Mouse (Mus musculus): Measurements from ENCODE around the gene Stn1. TPM values are rescaled to one million over a fixed set of nuclear protein-coding genes. Genes with fewer than 3 reads are reported as not detected.

The Stn1 gene
- total RNA-seq, 2 experiments from 2014 or later: 20.1 to 23.9 TPM

GRCm38 (mm10) chr19:47545055-47545454 lies 7.7 kb upstream of the Stn1 start:
- DNase-seq (ENCODE audit: low spot score in 2 of 2): no peak

GRCm38 (mm10) chr19:47542441-47542840 lies 5.1 kb upstream of the Stn1 start:
- DNase-seq (ENCODE audit: low spot score in 2 of 2): no peak

GRCm38 (mm10) chr19:47538801-47539200 lies 1.5 kb upstream of the Stn1 start:
- no peak for DNase-seq (ENCODE audit: low spot score in 2 of 2)

- no peak for DNase-seq (ENCODE audit: low spot score in 2 of 2)
These were observed 572 bp upstream of the Stn1 start for GRCm38 (mm10) chr19:47537879-47538278.

GRCm38 (mm10) chr19:47536521-47537299 lies 597 bp downstream of the Stn1 start:
- DNase-seq (ENCODE audit: low spot score in 2 of 2): peak; percentile 98

GRCm38 (mm10) chr19:47534131-47534530 lies 3.2 kb downstream of the Stn1 start:
- DNase-seq (ENCODE audit: low spot score in 2 of 2): no peak

- no peak for DNase-seq (ENCODE audit: low spot score in 2 of 2)
These were observed 4.9 kb downstream of the Stn1 start for GRCm38 (mm10) chr19:47532449-47532848.

- DNase-seq (ENCODE audit: low spot score in 2 of 2): no peak
These were observed 6.0 kb downstream of the Stn1 start for GRCm38 (mm10) chr19:47531309-47531708.

- no peak for DNase-seq (ENCODE audit: low spot score in 2 of 2)
These were observed 10.9 kb downstream of the Stn1 start for GRCm38 (mm10) chr19:47526239-47526986.

GRCm38 (mm10) chr19:47524905-47525304 lies 12.4 kb downstream of the Stn1 start:
- no peak for DNase-seq (ENCODE audit: low spot score in 2 of 2)

- DNase-seq (ENCODE audit: low spot score in 2 of 2): no peak
These were observed 15.9 kb downstream of the Stn1 start for GRCm38 (mm10) chr19:47521403-47521802.

GRCm38 (mm10) chr19:47519163-47519893 lies 18.0 kb downstream of the Stn1 start:
- no peak for DNase-seq (ENCODE audit: low spot score in 2 of 2)

GRCm38 (mm10) chr19:47518475-47519162 lies 18.7 kb downstream of the Stn1 start:
- DNase-seq (ENCODE audit: low spot score in 2 of 2): no peak

GRCm38 (mm10) chr19:47517570-47517969 lies 19.7 kb downstream of the Stn1 start:
- DNase-seq (ENCODE audit: low spot score in 2 of 2): no peak

- no peak for DNase-seq (ENCODE audit: low spot score in 2 of 2)
These were observed 20.4 kb downstream of the Stn1 start for GRCm38 (mm10) chr19:47516879-47517278.

- DNase-seq (ENCODE audit: low spot score in 2 of 2): no peak
These were observed 22.2 kb downstream of the Stn1 start for GRCm38 (mm10) chr19:47515091-47515490.

- DNase-seq (ENCODE audit: low spot score in 2 of 2): no peak
These were observed 23.7 kb downstream of the Stn1 start for GRCm38 (mm10) chr19:47513618-47513897.

GRCm38 (mm10) chr19:47512794-47513617 lies 24.3 kb downstream of the Stn1 start:
- no peak for DNase-seq (ENCODE audit: low spot score in 2 of 2)

- DNase-seq (ENCODE audit: low spot score in 2 of 2): no peak
These were observed 25.3 kb downstream of the Stn1 start for GRCm38 (mm10) chr19:47511958-47512357.

- DNase-seq (ENCODE audit: low spot score in 2 of 2): no peak
These were observed 26.0 kb downstream of the Stn1 start for GRCm38 (mm10) chr19:47511294-47511675.

All from layer of hippocampus, postnatal 10 days (tissue).